Mouse (Mus musculus) bone marrow macrophage, adult 2 months (primary cell): ENCODE measurements at regions not wholly inside any gene's neighbourhood (a gene's known extent, or its start where the extent isn't known, plus 50 kb on each side); places are given as distances from the start of the nearest gene placed in this dataset.

Experiments
- CTCF ChIP-seq: IDR thresholded peaks from 2 replicates; pipeline ENCODE4 v1.5.1; 2012; ENCODE audit warnings: low read depth, mild to moderate bottlenecking, low read length, moderate library complexity
- POLR2A ChIP-seq: IDR thresholded peaks from 2 replicates; pipeline ENCODE4 v1.6.1; 2012; ENCODE audit warnings: mild to moderate bottlenecking, low read depth, low read length, borderline replicate concordance

DNA sequence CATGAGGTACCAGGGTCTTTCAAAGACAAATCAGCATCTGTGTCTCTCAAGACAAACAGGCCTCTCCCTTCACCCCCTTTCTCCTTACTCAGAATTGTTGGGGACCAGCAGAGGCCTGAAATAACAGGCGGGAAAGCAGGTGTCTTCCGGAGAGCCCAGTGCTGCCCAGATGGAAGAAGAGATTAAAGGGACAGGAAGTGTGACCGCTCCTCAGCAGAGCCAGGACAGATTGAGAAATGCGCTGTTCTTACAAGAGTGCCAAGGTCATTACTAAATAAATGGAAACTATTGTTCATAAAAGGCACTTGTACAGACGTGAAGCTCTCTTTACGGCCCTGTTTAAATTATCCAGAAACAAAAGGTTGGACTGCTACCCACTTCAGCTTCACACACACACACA, 146.5 kb downstream of the Sptssa start:
- TF ChIP-seq CTCF (no peak), POLR2A (no peak)
